Mouse (Mus musculus): Measurements from ENCODE around the gene Klhdc3.

- TF ChIP-seq GATA1 (IDR thresholded peaks at IDR 0.05; ENCODE audit: borderline replicate concordance, low read length) (no peak), FLI1 (IDR thresholded peaks at IDR 0.05; ENCODE audit: low read length) (no peak)
Measured at GRCm38 (mm10) chr17:46661351-46661750, 19.4 kb downstream of the Klhdc3 start.
